20 mouse cellular contexts compared by ENCODE assay signal in genomic region chr16:48595216-48595615, GRCm38 (mm10).
DNase-seq lines count a peak whose midpoint lies in the region; ATAC-seq and TF ChIP-seq lines count a peak whose summit lies in the region.
"Had no signal": no experiment of that assay in that cellular context is flagged by ENCODE, and none has a peak within 500 bp of the region (broad histone marks: within the 10 kb centered on the region; RNA-seq: fewer than 3 reads in every experiment).

No protein-coding gene starts in this region.

- H3K4me2 ChIP-seq in heart, postnatal 0 days (ENCODE audit: low read depth, low read length): no peak overlapping the region
- no peak overlapping the region for H3K4me2 ChIP-seq in neural tube, embryonic 12.5 days (replicated peaks)
- no peak overlapping the region for H3K4me2 ChIP-seq in neural tube, embryonic 14.5 days (ENCODE audit: low read depth, low read length)
- H3K4me2 ChIP-seq: forebrain, embryonic 15.5 days had no signal

- peak overlapping the region; percentile 51; the same call in 1 of the 2 replicates for H3K27ac ChIP-seq in heart, postnatal 0 days (ENCODE audit: low read depth)
- H3K27ac ChIP-seq in neural tube, embryonic 12.5 days: no peak overlapping the region
- H3K27ac ChIP-seq in neural tube, embryonic 14.5 days (ENCODE audit: low read depth, low read length): no peak overlapping the region
- H3K27ac ChIP-seq: embryonic facial prominence, embryonic 10.5 days; forebrain, embryonic 15.5 days; heart, embryonic 10.5 days had no signal

- TF ChIP-seq CTCF in heart, postnatal 0 days (IDR thresholded peaks at IDR 0.05; ENCODE audit: low read depth): no peak
- no peak for TF ChIP-seq CTCF in brain, embryonic 14.5 days (IDR thresholded peaks at IDR 0.05; ENCODE audit: borderline replicate concordance, extremely low read depth, insufficient read depth, insufficient read length)

- H3K4me1 ChIP-seq in heart, postnatal 0 days (ENCODE audit: control insufficient read depth, insufficient read depth): no peaks in the 10 kb centered on the region
- no peaks in the 10 kb centered on the region for H3K4me1 ChIP-seq in neural tube, embryonic 12.5 days
- H3K4me1 ChIP-seq in neural tube, embryonic 14.5 days (ENCODE audit: control insufficient read depth, insufficient read depth, low read length): no peaks in the 10 kb centered on the region
- H3K4me1 ChIP-seq: embryonic facial prominence, embryonic 10.5 days; forebrain, embryonic 15.5 days; heart, embryonic 10.5 days had no signal

- TF ChIP-seq EP300 in heart, postnatal 0 days (IDR thresholded peaks at IDR 0.05; ENCODE audit: low read depth): no peak

- H3K4me3 ChIP-seq in heart, postnatal 0 days (ENCODE audit: low read depth, low read length): no peak overlapping the region
- no peak overlapping the region for H3K4me3 ChIP-seq in neural tube, embryonic 12.5 days
- no peak overlapping the region for H3K4me3 ChIP-seq in neural tube, embryonic 14.5 days (ENCODE audit: low read depth, low read length)
- H3K4me3 ChIP-seq: embryonic facial prominence, embryonic 10.5 days; forebrain, embryonic 15.5 days; heart, embryonic 10.5 days had no signal

- no peak for TF ChIP-seq POLR2A in brain, embryonic 14.5 days (IDR thresholded peaks at IDR 0.05; ENCODE audit: borderline replicate concordance, extremely low read depth, insufficient read depth, insufficient read length, poor library complexity, severe bottlenecking)

- H3K36me3 ChIP-seq in heart, postnatal 0 days (replicated peaks; ENCODE audit: control insufficient read depth, insufficient read depth, low read length): no peaks in the 10 kb centered on the region
- H3K36me3 ChIP-seq in neural tube, embryonic 12.5 days: no peaks in the 10 kb centered on the region
- H3K36me3 ChIP-seq in neural tube, embryonic 14.5 days (ENCODE audit: control insufficient read depth, insufficient read depth, low read length): no peaks in the 10 kb centered on the region
- H3K36me3 ChIP-seq: embryonic facial prominence, embryonic 10.5 days; forebrain, embryonic 15.5 days; heart, embryonic 10.5 days had no signal

- no peaks in the 10 kb centered on the region for H3K9me3 ChIP-seq in heart, postnatal 0 days (replicated peaks; ENCODE audit: control insufficient read depth, low read length)
- no peaks in the 10 kb centered on the region for H3K9me3 ChIP-seq in neural tube, embryonic 12.5 days
- H3K9me3 ChIP-seq in neural tube, embryonic 14.5 days (ENCODE audit: control insufficient read depth, low read length): no peaks in the 10 kb centered on the region
- H3K9me3 ChIP-seq: embryonic facial prominence, embryonic 10.5 days; forebrain, embryonic 15.5 days; heart, embryonic 10.5 days had no signal

- no peak overlapping the region for H3K9ac ChIP-seq in heart, postnatal 0 days (replicated peaks; ENCODE audit: low read depth, low read length)
- H3K9ac ChIP-seq in neural tube, embryonic 12.5 days: no peak overlapping the region
- no peak overlapping the region for H3K9ac ChIP-seq in neural tube, embryonic 14.5 days (replicated peaks; ENCODE audit: low read depth, low read length)
- H3K9ac ChIP-seq: forebrain, embryonic 15.5 days had no signal

- no peaks in the 10 kb centered on the region for H3K27me3 ChIP-seq in heart, postnatal 0 days (ENCODE audit: control insufficient read depth, insufficient read depth, low read length)
- no peaks in the 10 kb centered on the region for H3K27me3 ChIP-seq in neural tube, embryonic 12.5 days (replicated peaks)
- no peaks in the 10 kb centered on the region for H3K27me3 ChIP-seq in neural tube, embryonic 14.5 days (ENCODE audit: control insufficient read depth, insufficient read depth, low read length)
- H3K27me3 ChIP-seq: CH12.LX; forebrain, embryonic 15.5 days; Patski had no signal

- no peak for ATAC-seq in heart, postnatal 0 days (ENCODE audit: insufficient read depth, low read depth)
- ATAC-seq in neural tube, embryonic 12.5 days (ENCODE audit: low FRiP score, low read depth): peak; percentile 80; the same call in 1 of the 2 replicates
- peak; percentile 84; the same call in 1 of the 2 replicates for ATAC-seq in neural tube, embryonic 14.5 days (ENCODE audit: low read depth)
- no peak for ATAC-seq in monocyte, adult 5-6 weeks (replicated peaks; ENCODE audit: insufficient number of reproducible peaks, low FRiP score, low TSS enrichment, poor library complexity, severe bottlenecking)
- ATAC-seq: forebrain, embryonic 15.5 days; Patski had no signal

- WGBS in heart, postnatal 0 days: 69% methylated on average over 1 of the region's 1 CpGs
- 46% methylated on average over 1 of the region's 1 CpGs for WGBS in neural tube, embryonic 12.5 days
- WGBS in neural tube, embryonic 14.5 days: 41% methylated on average over 1 of the region's 1 CpGs

- DNase-seq in heart, postnatal 0 days (ENCODE audit: low spot score): no peak
- DNase-seq in heart, adult 8-10 months (ENCODE audit: low spot score): no peak
- DNase-seq in neural tube, embryonic 10.5 days (ENCODE audit: extremely low spot score, low spot score): no peak
- peak; percentile 29 for DNase-seq in brain, embryonic 14.5 days (ENCODE audit: low read depth)
- DNase-seq in T-cell, adult 2 months (ENCODE audit: low spot score): no peak
- DNase-seq: adrenal gland, adult 2 months; adrenal gland, postnatal 25 days; cerebellum, adult 2 months; cerebellum, postnatal 10 days; gastrocnemius, postnatal 36 days; heart, adult 11 months; heart, postnatal 14 days had no signal

Comparison
In these comparisons a context has a peak if more than half of its experiments do, and no peak if none do; other contexts are left out.
1. ATAC-seq: peak in neural tube, embryonic 12.5 days (single experiment) and neural tube, embryonic 14.5 days (single experiment); none in heart, postnatal 0 days (single experiment) and monocyte, adult 5-6 weeks (single experiment).